Mouse (Mus musculus): ENCODE data around the gene Asb10. TPM values are rescaled to one million over a fixed set of nuclear protein-coding genes. Genes with fewer than 3 reads are reported as not detected.
A peak's percentile ranks its signal among the peaks of the same experiment; 100 is the strongest.
"Not testable (repeated sequence)": the region's sequence is repeated elsewhere in the genome, so short reads cannot be mapped to it uniquely, and the experiment has no call there.

Gene Asb10
- 10 to 100 TPM; 32.8 to 34.8 TPM for total RNA-seq (2021)
- long read RNA-seq, experiment 1, transcript Asb10-201 (6 exons, 2,327 nt) = major isoform, 17 of 28 reads
- long read RNA-seq, experiment 1, partial matches to known transcripts = 6 of 28 reads
- long read RNA-seq, experiment 1, other reads (novel, unspliced or antisense) = 5 of 28 reads
- long read RNA-seq, experiment 2, transcript Asb10-201 (6 exons, 2,327 nt) = major isoform, 22 of 40 reads
- long read RNA-seq, experiment 2, partial matches to known transcripts = 4 of 40 reads
- long read RNA-seq, experiment 2, other reads (novel, unspliced or antisense) = 14 of 40 reads

- peak; percentile 52 to 78 for DNase-seq (ENCODE audit: low spot score in 2 of 2)
Measured at GRCm38 (mm10) chr5:24540387-24541143, at the start of gene Asb10. Gene Asb10, minus strand, starts transcription at chr5:24540978.

- DNase-seq (ENCODE audit: low spot score in 2 of 2) = no peak
Measured at GRCm38 (mm10) chr5:24589511-24590500, 49.0 kb upstream of the Asb10 start.

DNA sequence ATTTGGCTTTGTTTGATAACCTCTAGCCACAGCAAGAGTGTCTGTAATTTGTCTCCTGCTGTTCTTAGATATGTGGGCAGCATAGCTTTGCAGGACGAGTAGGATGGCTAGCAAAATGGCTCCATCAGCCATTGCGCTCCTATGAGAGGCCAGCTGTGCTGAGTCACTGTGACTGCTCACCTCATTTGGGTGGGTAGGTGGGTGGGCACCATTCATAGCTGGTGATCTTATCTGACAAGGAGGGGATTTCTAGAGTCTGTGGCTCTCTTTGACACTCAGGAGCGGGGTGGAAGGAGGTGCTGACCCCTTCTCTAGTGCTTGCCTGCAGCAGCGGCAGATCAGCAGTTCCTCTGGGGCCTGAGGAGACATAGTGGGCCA is 46.4 kb upstream of the Asb10 start:
- no peak for DNase-seq (ENCODE audit: low spot score in 2 of 2)

DNA sequence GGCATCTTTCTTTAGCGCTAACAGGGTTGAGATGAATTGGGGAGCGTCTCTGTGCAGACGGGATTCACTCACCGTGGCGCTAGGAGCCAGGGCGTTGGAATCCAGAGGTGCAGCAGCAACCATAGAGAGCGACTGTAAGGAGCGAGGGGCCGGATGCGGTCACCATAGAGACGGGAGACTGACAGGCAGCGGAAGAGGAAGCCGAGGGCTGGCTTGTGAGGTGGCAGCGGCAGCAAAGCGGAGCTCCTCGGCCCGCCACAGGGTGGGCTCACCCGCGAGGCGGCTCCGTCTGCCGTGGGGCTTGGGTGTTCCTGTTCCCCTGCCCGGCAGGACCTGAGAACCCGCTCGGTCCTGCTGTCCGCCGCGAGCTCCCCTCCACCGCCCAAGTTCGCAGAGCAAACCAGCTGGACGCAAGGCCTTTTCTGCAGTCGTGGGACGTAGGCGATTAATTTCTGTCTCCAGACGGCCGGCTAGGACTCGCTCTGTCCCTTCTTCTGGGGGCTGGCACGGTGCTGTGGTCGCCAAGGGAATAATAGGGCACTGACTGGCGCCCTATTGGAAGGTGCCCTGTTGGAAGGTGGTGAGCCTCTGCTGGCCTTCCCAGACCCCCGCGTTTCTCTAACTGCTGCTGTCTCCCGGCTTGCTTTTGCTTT is 45.9 kb upstream of the Asb10 start, which contains the start of gene Chpf2:
Gene Chpf2 (plus strand): TSS at position 195 of the 653 bp plus-strand sequence.
- peak; percentile 51 to 79 for DNase-seq (ENCODE audit: low spot score in 2 of 2)

GRCm38 (mm10) chr5:24586106-24586505 is 45.3 kb upstream of the Asb10 start:
- DNase-seq (ENCODE audit: low spot score in 2 of 2) = no peak

DNA sequence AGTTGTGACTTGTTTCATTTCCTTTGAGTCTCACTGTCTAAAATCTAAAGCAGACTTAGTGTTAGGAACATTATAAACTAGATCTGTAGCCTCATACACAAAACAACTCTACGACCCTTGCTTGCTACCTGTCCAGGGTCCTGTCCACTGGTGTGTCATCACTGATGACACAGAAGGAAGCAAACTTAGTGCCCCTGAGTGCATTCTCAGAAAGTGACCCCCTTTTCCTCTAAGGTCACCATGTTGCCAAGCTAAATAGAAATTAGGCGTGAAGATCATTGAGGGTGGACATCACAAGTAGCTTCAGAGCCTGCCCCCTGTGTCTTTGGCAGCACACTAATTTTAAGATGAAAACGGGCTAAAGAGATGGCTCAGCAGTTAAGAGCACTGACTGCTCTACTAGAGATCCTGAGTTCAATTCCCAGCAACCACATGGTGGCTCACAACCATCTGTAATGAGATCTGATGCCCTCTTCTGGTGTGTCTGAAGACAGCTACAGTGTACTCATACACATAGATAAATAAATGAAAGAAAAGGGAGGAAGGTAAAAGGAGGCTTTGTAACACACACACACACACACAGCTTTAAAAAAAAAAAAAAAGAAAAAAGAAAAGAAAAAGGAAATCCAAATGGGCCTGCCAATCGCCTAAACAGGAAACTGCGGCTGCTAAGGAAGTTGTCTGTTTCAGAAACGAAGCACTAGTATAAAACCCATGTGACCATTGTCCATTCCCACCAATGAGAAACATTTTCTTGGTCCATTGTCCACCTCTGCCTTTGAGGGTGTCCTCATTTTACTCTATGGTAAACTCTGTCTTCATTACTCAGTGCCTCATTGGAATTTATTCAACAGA is 37.6 kb upstream of the Asb10 start:
- no peak for DNase-seq (ENCODE audit: low spot score in 2 of 2)

DNA sequence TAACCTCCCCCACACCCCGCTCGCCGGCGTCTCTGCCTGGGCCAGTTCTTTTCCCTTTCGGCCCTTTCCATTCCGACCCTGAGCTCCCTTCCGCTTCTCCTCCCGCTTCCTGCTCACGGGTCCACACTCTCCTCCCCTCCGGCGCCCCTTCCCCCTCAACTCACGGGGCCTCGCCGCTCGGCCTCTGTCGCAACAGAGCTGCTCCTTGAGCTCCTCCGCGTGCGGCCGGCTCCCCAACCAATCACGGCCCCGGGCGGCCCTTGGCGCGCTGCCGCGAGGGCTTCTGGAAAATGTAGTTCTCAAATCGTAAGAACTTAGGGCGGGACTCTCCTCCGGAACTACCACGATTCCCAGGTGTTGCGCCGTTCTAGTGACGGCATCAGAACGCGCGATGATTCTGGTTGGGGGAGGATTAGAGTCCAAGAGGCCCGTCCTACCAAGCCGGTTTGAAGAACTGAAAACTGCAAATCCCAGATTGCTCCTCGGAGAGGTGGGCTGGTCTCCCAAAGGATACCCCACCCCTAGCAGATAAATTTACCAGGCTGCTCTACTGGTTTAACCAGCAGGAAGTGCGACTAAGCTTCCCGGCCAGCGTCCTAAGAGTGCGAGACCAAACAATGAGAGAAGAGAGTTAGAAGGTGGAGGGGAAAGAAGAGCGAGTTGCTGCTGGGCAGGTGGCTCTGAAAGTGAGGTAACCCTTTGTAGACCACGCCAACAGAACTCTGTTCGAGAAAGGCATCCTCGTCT is 36.6 kb upstream of the Asb10 start, which contains the start of gene Abcf2:
Gene Abcf2 (minus strand): TSS at position 285 of the 747 bp plus-strand sequence.
- peak; percentile 100 for DNase-seq (ENCODE audit: low spot score in 2 of 2)

- peak in 1 of 2 experiments; percentile 47 for DNase-seq (ENCODE audit: low spot score in 2 of 2)
Measured at GRCm38 (mm10) chr5:24576801-24577182, 36.0 kb upstream of the Asb10 start.

- DNase-seq (ENCODE audit: low spot score in 2 of 2) = no peak
Measured at GRCm38 (mm10) chr5:24575948-24576347, 35.2 kb upstream of the Asb10 start.

DNA sequence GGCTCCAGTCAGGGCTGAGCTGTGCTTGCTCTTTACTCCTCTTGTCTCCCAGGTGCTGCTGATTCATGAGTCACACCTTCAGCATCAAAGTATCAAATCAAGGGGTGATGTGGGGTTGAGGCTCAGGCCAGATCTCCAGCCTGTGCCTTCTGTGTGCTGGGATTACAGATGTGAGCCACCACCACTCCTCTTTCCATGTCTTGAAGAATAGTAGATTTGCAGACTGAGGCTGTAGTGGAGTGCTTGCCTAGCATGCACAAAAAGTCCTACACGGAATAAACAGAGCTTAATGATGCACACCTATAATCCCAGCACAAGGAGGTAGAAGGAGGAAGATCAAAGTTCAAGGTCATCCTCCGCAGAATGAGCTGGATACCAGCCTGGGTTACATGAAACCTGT is 15.9 kb upstream of the Asb10 start, which contains the start of gene 4931409K22Rik:
Gene 4931409K22Rik (minus strand): TSS at position 101 of the 400 bp plus-strand sequence.
- no peak for DNase-seq (ENCODE audit: low spot score in 2 of 2)

DNA sequence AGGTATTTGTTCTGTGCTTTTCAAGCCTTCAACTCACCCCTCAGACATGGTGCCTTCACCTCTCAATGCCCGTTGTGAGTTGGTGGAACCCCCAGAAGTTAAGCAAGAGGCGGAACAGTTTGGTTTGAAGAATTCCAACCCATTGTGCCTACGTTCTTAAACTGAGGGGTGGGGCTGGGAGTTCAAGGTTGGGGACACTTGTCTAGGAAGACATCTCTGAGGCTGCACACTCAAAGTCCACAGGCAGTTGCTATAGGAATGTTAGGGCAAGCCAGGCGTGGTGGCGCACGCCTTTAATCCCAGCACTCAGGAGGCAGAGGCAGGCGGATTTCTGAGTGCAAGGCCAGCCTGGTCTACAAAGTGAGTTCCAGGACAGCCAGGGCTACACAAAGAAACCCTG is 14.6 kb upstream of the Asb10 start:
- DNase-seq (ENCODE audit: low spot score in 2 of 2) = not testable (repeated sequence)

GRCm38 (mm10) chr5:24553621-24554244 is 13.0 kb upstream of the Asb10 start:
- no peak for DNase-seq (ENCODE audit: low spot score in 2 of 2)

DNA sequence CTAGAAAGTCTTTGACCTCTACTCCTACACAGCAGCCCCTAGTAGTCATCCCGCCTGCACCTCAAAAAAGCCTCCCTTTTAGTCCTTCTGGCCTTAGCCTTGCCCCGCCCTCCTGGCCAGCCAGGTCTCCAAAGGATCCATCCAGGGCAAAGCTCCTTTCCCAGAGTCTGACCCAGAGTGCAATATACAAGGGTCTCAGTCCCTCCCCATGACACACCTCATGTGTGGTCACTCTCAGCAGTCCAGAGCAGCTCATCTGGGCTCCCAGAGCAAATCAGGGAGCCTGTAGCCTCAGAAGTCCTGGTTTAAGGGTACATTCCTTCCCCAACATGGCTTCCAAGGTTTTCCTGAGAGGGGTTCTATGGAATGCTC is 10.5 kb upstream of the Asb10 start:
- DNase-seq (ENCODE audit: low spot score in 2 of 2) = no peak

- DNase-seq (ENCODE audit: low spot score in 2 of 2) = peak in 1 of 2 experiments; percentile 64
Measured at GRCm38 (mm10) chr5:24550598-24551316, 10.0 kb upstream of the Asb10 start.

DNA sequence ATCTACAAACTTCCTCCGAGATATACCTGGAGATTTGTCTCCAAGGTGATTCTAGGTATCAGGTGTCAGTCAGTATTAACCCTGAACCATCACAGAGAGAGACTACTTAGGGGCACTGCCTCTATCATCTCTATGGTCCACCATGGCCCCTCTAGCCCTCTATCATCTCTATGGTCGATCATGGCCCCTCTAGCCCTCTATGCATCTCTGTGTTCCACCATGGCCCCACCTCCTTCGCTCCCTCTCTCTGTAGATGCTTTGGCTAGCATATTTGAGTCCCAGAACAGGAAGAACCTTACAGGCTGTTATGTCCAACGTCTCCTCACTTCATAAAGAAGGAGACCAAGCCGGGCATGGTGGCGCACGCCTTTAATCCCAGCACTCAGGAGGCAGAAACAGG is 1.9 kb upstream of the Asb10 start:
- DNase-seq (ENCODE audit: low spot score in 2 of 2) = no peak

GRCm38 (mm10) chr5:24541144-24541569 is 379 bp upstream of the Asb10 start:
- DNase-seq (ENCODE audit: low spot score in 2 of 2) = no peak

DNA sequence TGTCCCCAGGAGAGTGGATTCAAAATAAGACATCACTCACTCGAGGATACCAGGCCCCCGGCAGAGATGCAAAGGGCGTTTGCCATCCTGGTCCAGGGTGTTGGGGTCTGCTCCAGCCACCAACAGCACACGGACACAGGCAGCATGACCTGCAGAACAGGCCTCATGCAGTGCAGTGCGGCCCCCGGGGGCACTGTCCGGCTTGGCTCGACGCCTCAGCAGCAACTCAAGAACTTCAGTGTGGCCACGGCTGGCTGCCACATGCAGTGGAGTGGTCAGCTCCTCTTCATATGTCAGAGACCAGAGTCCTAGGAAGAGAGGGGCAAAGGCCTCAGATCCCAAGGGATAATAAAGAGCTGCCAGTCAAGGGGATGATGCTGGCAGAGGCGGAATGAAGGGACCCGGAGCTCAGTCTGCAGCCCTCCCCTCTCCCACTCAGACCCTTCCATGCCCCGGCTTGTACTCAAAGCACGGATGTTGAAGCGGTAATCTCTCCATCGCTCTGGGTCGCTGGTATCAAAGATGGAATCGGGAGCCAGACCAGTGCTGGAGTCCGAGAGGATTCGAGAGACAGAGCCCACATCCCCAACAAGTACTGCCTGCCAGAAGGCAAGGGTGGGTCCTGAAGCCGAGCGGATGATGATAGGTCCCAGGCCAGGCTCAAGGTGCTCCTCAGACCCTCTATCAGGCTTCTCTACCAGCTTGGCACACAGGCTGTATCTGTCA is 1.0 kb downstream of the Asb10 start:
- DNase-seq (ENCODE audit: low spot score in 2 of 2) = no peak
